Mouse (Mus musculus) brain, embryonic 14.5 days (tissue): ENCODE data around the gene Cyba.

Experiments used
- CTCF ChIP-seq: fragments of 200-500 bp; IDR thresholded peaks from 2 replicates; pipeline ENCODE4 v1.5.1; 2012; ENCODE audit warnings: inconsistent platforms, mild to moderate bottlenecking, moderate library complexity, borderline replicate concordance; ENCODE audit not compliant: insufficient read depth, insufficient read length; ENCODE audit errors: extremely low read depth
- POLR2A ChIP-seq: fragments of 200-500 bp; IDR thresholded peaks from 2 replicates; pipeline ENCODE4 v1.6.1; 2012; ENCODE audit warnings: mild to moderate bottlenecking, inconsistent platforms, borderline replicate concordance; ENCODE audit not compliant: poor library complexity, insufficient read depth, insufficient read length, severe bottlenecking; ENCODE audit errors: extremely low read depth

DNA sequence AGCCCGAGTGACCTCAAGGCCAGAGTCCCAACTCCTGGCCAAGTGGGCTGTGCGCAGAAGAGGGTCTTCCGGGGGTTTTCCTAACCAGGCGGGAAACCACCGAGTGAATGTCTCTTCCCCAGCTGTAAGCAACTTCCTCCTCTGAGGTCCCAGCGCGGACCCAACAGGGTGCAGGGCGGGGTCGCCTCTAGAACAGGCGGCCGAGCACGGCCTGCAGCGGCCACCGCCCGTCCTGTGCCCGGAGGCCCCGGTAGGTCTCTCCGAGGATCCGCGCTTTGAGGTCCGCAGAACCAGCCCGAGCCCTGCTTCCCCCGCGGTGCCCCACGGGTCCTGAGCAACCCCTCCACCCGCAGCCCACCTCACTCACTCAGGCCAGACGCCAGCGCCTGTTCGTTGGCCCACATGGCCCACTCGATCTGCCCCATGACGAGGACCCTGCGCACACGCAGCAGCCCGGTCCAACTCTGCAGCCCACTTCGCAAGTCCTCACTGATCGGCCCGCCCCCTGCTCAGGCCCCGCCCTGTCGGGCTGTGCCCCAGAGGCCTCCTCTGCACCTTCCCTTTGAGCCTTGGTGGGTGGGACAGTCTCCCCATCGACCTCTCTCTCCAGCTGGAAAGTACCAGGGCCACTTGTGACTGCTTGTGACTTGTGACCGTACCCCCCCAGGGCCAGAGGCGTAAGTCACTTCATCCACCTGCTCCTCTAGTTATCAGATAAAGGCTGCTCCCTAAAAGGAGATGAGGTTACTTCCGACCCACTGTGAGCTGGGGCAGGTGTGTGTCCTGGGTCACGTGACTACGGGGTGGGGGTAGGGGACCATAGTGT is at the start of gene Cyba:
- no peak for TF ChIP-seq POLR2A
- no peak for TF ChIP-seq CTCF
